Mouse (Mus musculus) urinary bladder, postnatal 0 days (tissue): ENCODE data around the gene Gm38100. TPM values are rescaled to one million over a fixed set of nuclear protein-coding genes. Genes with fewer than 3 reads are reported as not detected.

Source experiments
- polyA plus RNA-seq: library from polyadenylated mRNA; unstranded; fragments of >200 nt; fragmentation: Nextera tagmentation; extraction: Ambion mirVana; gene quantifications from 2 replicates; pipeline ENCODE4 v1.2.1, GENCODE M21; 2015

Gene Gm38100
- polyA plus RNA-seq: not detected in 2 replicates

DNA sequence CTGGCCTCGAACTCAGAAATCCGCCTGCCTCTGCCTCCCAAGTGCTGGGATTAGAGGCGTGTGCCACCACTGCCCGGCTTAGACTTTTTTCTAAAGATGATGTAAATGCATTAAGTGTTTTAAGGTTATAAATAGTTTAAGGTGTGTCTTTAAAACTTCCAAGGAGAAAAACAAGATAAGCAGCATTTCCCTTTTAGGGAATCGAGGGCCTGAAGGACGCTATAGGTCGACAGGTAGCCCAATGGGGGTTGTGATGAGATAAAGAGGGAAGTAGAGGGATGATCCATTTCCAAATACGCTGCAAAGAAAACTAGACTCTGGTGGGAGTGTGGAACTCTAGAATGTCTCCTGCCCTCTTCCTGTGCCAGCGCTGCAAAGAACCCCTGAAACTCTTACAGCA, at the start of gene Gm38100:
Gene Gm38100 (plus strand): TSS at position 301 of the 400 bp plus-strand sequence.

DNA sequence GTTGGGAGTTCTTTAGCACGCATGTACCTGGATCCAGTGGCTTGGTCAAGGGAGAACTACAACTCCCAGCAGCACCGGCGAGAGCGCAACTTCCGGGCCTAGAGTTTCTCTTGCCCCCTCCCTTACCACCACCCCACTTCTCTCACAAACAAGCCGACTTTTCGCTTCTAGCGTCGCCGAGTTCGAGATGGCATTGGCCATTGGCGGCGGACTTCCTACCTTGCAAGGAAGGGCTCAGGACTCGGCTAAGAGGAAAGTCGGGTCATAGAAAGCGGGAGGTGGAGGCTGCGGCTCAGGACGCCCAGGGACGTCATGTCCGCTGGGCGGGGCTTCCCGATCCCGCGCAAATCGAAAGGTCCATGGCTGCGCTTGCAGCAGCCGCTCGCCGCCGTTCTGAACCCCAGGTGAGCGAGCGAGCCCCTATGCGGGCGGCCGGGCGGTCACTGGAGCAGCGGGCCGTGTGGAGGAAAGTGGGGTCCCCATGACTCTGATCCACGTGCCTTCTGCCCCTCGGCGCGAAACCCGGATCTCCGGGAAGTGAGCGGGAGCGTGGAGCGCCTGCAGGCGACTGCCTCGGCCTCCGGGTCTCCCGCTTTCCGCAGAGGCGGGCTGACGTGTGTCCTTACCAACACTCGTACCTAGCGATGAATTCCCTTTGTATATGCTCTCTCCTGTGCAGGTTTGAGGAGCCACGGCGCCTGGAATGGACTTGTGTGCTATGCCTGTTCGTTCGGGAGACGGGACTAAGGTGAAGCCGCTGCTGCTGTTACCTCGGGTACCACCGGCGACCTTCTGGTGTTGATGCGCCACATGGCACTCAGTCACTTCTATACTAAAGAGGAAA, 39.5 kb upstream of the Gm38100 start, which contains the start of gene Exo1:
Gene Exo1 (plus strand): TSS at position 129 of the 844 bp plus-strand sequence.

Other genes with a start within 250 kb of the Gm38100 start
- gene Opn3, start 227.6 kb upstream of the Gm38100 start, polyA plus RNA-seq: 2.8 and 2.9 TPM in 2 replicates
- 1.1 and 1.9 TPM in 2 replicates for gene Chml, start 227.4 kb upstream of the Gm38100 start, polyA plus RNA-seq
- gene Wdr64, start 221.7 kb upstream of the Gm38100 start, polyA plus RNA-seq: not detected in 2 replicates
- 7.8 and 13.6 TPM in 2 replicates for gene Exo1, start 39.7 kb upstream of the Gm38100 start, polyA plus RNA-seq
- 0.35 and 0.57 TPM in 2 replicates for gene Rbm8a2, start 58.8 kb downstream of the Gm38100 start, polyA plus RNA-seq